Mouse (Mus musculus): ENCODE results near the gene Alkal2. TPM values are rescaled to one million over a fixed set of nuclear protein-coding genes. Genes with fewer than 3 reads are reported as not detected.

Alkal2 gene
- polyA plus RNA-seq, 1 experiment from 2014 or later: 0.80 TPM

GRCm38 (mm10) chr12:30910860-30911259 lies 26.7 kb downstream of the Alkal2 start:
- no peak for ATAC-seq
- H3K9ac ChIP-seq (ENCODE audit: low read depth, low read length): peak overlapping the region; percentile 73
- no peaks in the 10 kb centered on the region for H3K9me3 ChIP-seq (ENCODE audit: control insufficient read depth, low read length)
- no peaks in the 10 kb centered on the region for H3K36me3 ChIP-seq (ENCODE audit: control insufficient read depth, insufficient read depth, low read length)
- H3K27ac ChIP-seq (ENCODE audit: low read depth, low read length): peak overlapping the region; percentile 58
- peak overlapping the region; percentile 85 for H3K4me2 ChIP-seq (ENCODE audit: low read length)
- WGBS: 17% methylated on average over 8 of the region's 8 CpGs
- peaks cover 17% of the 10 kb centered on the region for H3K4me1 ChIP-seq (ENCODE audit: control insufficient read depth, insufficient read depth, low read depth, low read length)
- H3K27me3 ChIP-seq (replicated peaks; ENCODE audit: control insufficient read depth, insufficient read depth, low read length): no peaks in the 10 kb centered on the region
- peak overlapping the region; percentile 75 for H3K4me3 ChIP-seq (ENCODE audit: low read length)

GRCm38 (mm10) chr12:30911261-30912047 lies 27.3 kb downstream of the Alkal2 start, which contains the start of the genes Acp1 and Sh3yl1:
TSS of gene Acp1 (minus strand) at chr12:30911589.
TSS of gene Sh3yl1 (plus strand) at chr12:30911668.
- ATAC-seq: peak; percentile 98
- Histone ChIP-seq H3K27me3 (replicated peaks; ENCODE audit: control insufficient read depth, insufficient read depth, low read length) (no peaks in the 10 kb centered on the region), H3K9ac (ENCODE audit: low read depth, low read length) (peak within 1 kb of the TSS; percentile 79), H3K36me3 (ENCODE audit: control insufficient read depth, insufficient read depth, low read length) (no peaks in the 10 kb centered on the region), H3K4me3 (ENCODE audit: low read length) (peak within 1 kb of the TSS; percentile 75), H3K4me2 (ENCODE audit: low read length) (peak within 1 kb of the TSS; percentile 85), H3K9me3 (ENCODE audit: control insufficient read depth, low read length) (no peaks in the 10 kb centered on the region), H3K27ac (ENCODE audit: low read depth, low read length) (peak within 1 kb of the TSS; percentile 81), H3K4me1 (ENCODE audit: control insufficient read depth, insufficient read depth, low read depth, low read length) (peaks cover 17% of the 10 kb centered on the region)
- under 1% methylated on average over 52 of the region's 52 CpGs for WGBS

- peak overlapping the region; percentile 81 for H3K27ac ChIP-seq (ENCODE audit: low read depth, low read length)
- H3K9ac ChIP-seq (ENCODE audit: low read depth, low read length): peak overlapping the region; percentile 79
- WGBS: 0% methylated on average over 19 of the region's 19 CpGs
- no peaks in the 10 kb centered on the region for H3K27me3 ChIP-seq (replicated peaks; ENCODE audit: control insufficient read depth, insufficient read depth, low read length)
- H3K36me3 ChIP-seq (ENCODE audit: control insufficient read depth, insufficient read depth, low read length): no peaks in the 10 kb centered on the region
- peak; percentile 75; the same call in 1 of the 2 replicates for ATAC-seq
- peaks cover 17% of the 10 kb centered on the region for H3K4me1 ChIP-seq (ENCODE audit: control insufficient read depth, insufficient read depth, low read depth, low read length)
- H3K4me2 ChIP-seq (ENCODE audit: low read length): peak overlapping the region; percentile 82
- H3K9me3 ChIP-seq (ENCODE audit: control insufficient read depth, low read length): no peaks in the 10 kb centered on the region
- peak overlapping the region; percentile 75 for H3K4me3 ChIP-seq (ENCODE audit: low read length)
These were observed 27.9 kb downstream of the Alkal2 start for GRCm38 (mm10) chr12:30912048-30912381.

- 62% methylated on average over 3 of the region's 3 CpGs for WGBS
- Histone ChIP-seq H3K4me3 (ENCODE audit: low read length) (peak overlapping the region; percentile 75), H3K4me1 (ENCODE audit: control insufficient read depth, insufficient read depth, low read depth, low read length) (peaks cover 17% of the 10 kb centered on the region), H3K27ac (ENCODE audit: low read depth, low read length) (no peak overlapping the region), H3K27me3 (replicated peaks; ENCODE audit: control insufficient read depth, insufficient read depth, low read length) (no peaks in the 10 kb centered on the region), H3K9me3 (ENCODE audit: control insufficient read depth, low read length) (no peaks in the 10 kb centered on the region), H3K36me3 (ENCODE audit: control insufficient read depth, insufficient read depth, low read length) (no peaks in the 10 kb centered on the region), H3K4me2 (ENCODE audit: low read length) (peak overlapping the region; percentile 82), H3K9ac (ENCODE audit: low read depth, low read length) (peak overlapping the region; percentile 79; the same call in 1 of the 2 replicates)
- ATAC-seq: no peak
These were observed 28.7 kb downstream of the Alkal2 start for GRCm38 (mm10) chr12:30912840-30913239.

- WGBS: 90% methylated on average over 3 of the region's 3 CpGs
These were observed 38.3 kb downstream of the Alkal2 start for GRCm38 (mm10) chr12:30922401-30922800.

GRCm38 (mm10) chr12:30928182-30928581 lies 44.1 kb downstream of the Alkal2 start:
- H3K9ac ChIP-seq (ENCODE audit: low read depth, low read length): no peak overlapping the region
- no peaks in the 10 kb centered on the region for H3K9me3 ChIP-seq (ENCODE audit: control insufficient read depth, low read length)
- no peaks in the 10 kb centered on the region for H3K4me1 ChIP-seq (ENCODE audit: control insufficient read depth, insufficient read depth, low read depth, low read length)
- no peak overlapping the region for H3K4me3 ChIP-seq (ENCODE audit: low read length)
- peaks cover 11% of the 10 kb centered on the region for H3K36me3 ChIP-seq (ENCODE audit: control insufficient read depth, insufficient read depth, low read length)
- H3K4me2 ChIP-seq (ENCODE audit: low read length): no peak overlapping the region
- no peaks in the 10 kb centered on the region for H3K27me3 ChIP-seq (replicated peaks; ENCODE audit: control insufficient read depth, insufficient read depth, low read length)
- WGBS: 88% methylated on average over 6 of the region's 6 CpGs
- H3K27ac ChIP-seq (ENCODE audit: low read depth, low read length): no peak overlapping the region
- no peak for ATAC-seq

More at GRCm38 (mm10) chr12:30922401-30922800, 38.3 kb downstream of the Alkal2 start:
- Histone ChIP-seq H3K27ac (ENCODE audit: low read depth, low read length) (no peak overlapping the region), H3K9me3 (ENCODE audit: control insufficient read depth, low read length) (no peaks in the 10 kb centered on the region), H3K27me3 (replicated peaks; ENCODE audit: control insufficient read depth, insufficient read depth, low read length) (no peaks in the 10 kb centered on the region), H3K9ac (ENCODE audit: low read depth, low read length) (no peak overlapping the region), H3K36me3 (ENCODE audit: control insufficient read depth, insufficient read depth, low read length) (peaks cover 11% of the 10 kb centered on the region), H3K4me1 (ENCODE audit: control insufficient read depth, insufficient read depth, low read depth, low read length) (no peaks in the 10 kb centered on the region), H3K4me2 (ENCODE audit: low read length) (no peak overlapping the region), H3K4me3 (ENCODE audit: low read length) (no peak overlapping the region)
- no peak for ATAC-seq

GRCm38 (mm10) chr12:30933299-30933698 lies 49.2 kb downstream of the Alkal2 start:
- no peaks in the 10 kb centered on the region; the same call in 1 of the 2 replicates for H3K36me3 ChIP-seq (ENCODE audit: control insufficient read depth, insufficient read depth, low read length)
- WGBS: 73% methylated on average over 2 of the region's 2 CpGs
- ATAC-seq: no peak
- H3K4me2 ChIP-seq (ENCODE audit: low read length): no peak overlapping the region
- H3K27me3 ChIP-seq (replicated peaks; ENCODE audit: control insufficient read depth, insufficient read depth, low read length): no peaks in the 10 kb centered on the region
- H3K4me1 ChIP-seq (ENCODE audit: control insufficient read depth, insufficient read depth, low read depth, low read length): no peaks in the 10 kb centered on the region
- H3K27ac ChIP-seq (ENCODE audit: low read depth, low read length): no peak overlapping the region
- no peak overlapping the region for H3K4me3 ChIP-seq (ENCODE audit: low read length)
- no peak overlapping the region for H3K9ac ChIP-seq (ENCODE audit: low read depth, low read length)
- H3K9me3 ChIP-seq (ENCODE audit: control insufficient read depth, low read length): no peaks in the 10 kb centered on the region

- Histone ChIP-seq H3K4me2 (ENCODE audit: low read length) (no peak overlapping the region), H3K27ac (ENCODE audit: low read depth, low read length) (no peak overlapping the region), H3K27me3 (replicated peaks; ENCODE audit: control insufficient read depth, insufficient read depth, low read length) (no peaks in the 10 kb centered on the region), H3K4me3 (ENCODE audit: low read length) (no peak overlapping the region), H3K9ac (ENCODE audit: low read depth, low read length) (no peak overlapping the region), H3K9me3 (ENCODE audit: control insufficient read depth, low read length) (no peaks in the 10 kb centered on the region), H3K4me1 (ENCODE audit: control insufficient read depth, insufficient read depth, low read depth, low read length) (no peaks in the 10 kb centered on the region), H3K36me3 (ENCODE audit: control insufficient read depth, insufficient read depth, low read length) (peaks cover 9% of the 10 kb centered on the region)
- no peak for ATAC-seq
- 87% methylated on average over 2 of the region's 2 CpGs for WGBS
These were observed 52.8 kb downstream of the Alkal2 start for GRCm38 (mm10) chr12:30936899-30937298.
